Mouse (Mus musculus) limb, embryonic 13.5 days (tissue): ENCODE data around the gene Thumpd3. TPM values are rescaled to one million over a fixed set of nuclear protein-coding genes. Genes with fewer than 3 reads are reported as not detected.

Source experiments
- ATAC-seq: fragments of 200-750 bp; cut with Nextera tagmentation; 2 replicates; pipeline ENCODE4 v1.8.0; 2017; ENCODE audit warnings: low read depth, moderate number of reproducible peaks, moderate TSS enrichment; ENCODE audit not compliant: low FRiP score
- H3K27ac ChIP-seq: fragments of 300-500 bp; sonication (generic); 2 replicates; pipeline ENCODE4 v1.5.1; 2015; ENCODE audit warnings: inconsistent platforms, mild to moderate bottlenecking, moderate library complexity
- H3K27me3 ChIP-seq: fragments of 300-500 bp; sonication (generic); 2 replicates; pipeline ENCODE4 v1.6.1; 2015; ENCODE audit warnings: mild to moderate bottlenecking, inconsistent platforms
- H3K36me3 ChIP-seq: fragments of 300-500 bp; sonication (generic); 2 replicates; pipeline ENCODE4 v1.6.1; 2015; ENCODE audit warnings: inconsistent platforms, mild to moderate bottlenecking, moderate library complexity
- H3K4me1 ChIP-seq: fragments of 300-500 bp; sonication (generic); 2 replicates; pipeline ENCODE4 v1.6.1; 2015; ENCODE audit warnings: inconsistent platforms
- H3K4me2 ChIP-seq: fragments of 300-500 bp; sonication (generic); replicated peaks from 2 replicates; pipeline ENCODE4 v1.6.1; 2015; ENCODE audit warnings: inconsistent platforms, mild to moderate bottlenecking, moderate library complexity
- H3K4me3 ChIP-seq: fragments of 300-500 bp; sonication (generic); 2 replicates; pipeline ENCODE4 v1.5.1; 2015; ENCODE audit warnings: moderate library complexity, mild to moderate bottlenecking, inconsistent platforms
- H3K9ac ChIP-seq: fragments of 300-500 bp; sonication (generic); 2 replicates; pipeline ENCODE4 v1.6.1; 2015; ENCODE audit warnings: mild to moderate bottlenecking, inconsistent platforms
- H3K9me3 ChIP-seq: fragments of 300-500 bp; sonication (generic); 2 replicates; pipeline ENCODE4 v1.6.1; 2016; ENCODE audit warnings: inconsistent platforms
- WGBS: fragments of 180-500 bp; shearing (Covaris S2); methylation state at CpG from one replicate; pipeline ENCODE4 v1.1.7; 2015; 5-methylcytosine and 5-hydroxymethylcytosine counted together
- polyA plus RNA-seq: library from polyadenylated mRNA; unstranded; fragments of >200 nt; fragmentation: Nextera tagmentation; extraction: Ambion mirVana; gene quantifications from 2 replicates; pipeline ENCODE4 v1.2.1, GENCODE M21; 2015

Thumpd3 gene
- polyA plus RNA-seq, 1 experiment from 2014 or later, result 44.1 TPM

- Histone ChIP-seq H3K27ac (no peak overlapping the region), H3K4me1 (peaks cover 12% of the 10 kb centered on the region), H3K36me3 (no peaks in the 10 kb centered on the region), H3K27me3 (no peaks in the 10 kb centered on the region), H3K4me2 (no peak overlapping the region), H3K9me3 (no peaks in the 10 kb centered on the region), H3K9ac (no peak overlapping the region), H3K4me3 (no peak overlapping the region)
- WGBS, result 86% methylated on average over 2 of the region's 2 CpGs
- no peak for ATAC-seq
Observed at GRCm38 (mm10) chr6:113040319-113040718, 5.7 kb upstream of the Thumpd3 start.

- Histone ChIP-seq H3K27me3 (no peaks in the 10 kb centered on the region), H3K4me1 (peaks cover 14% of the 10 kb centered on the region), H3K4me3 (no peak overlapping the region), H3K9ac (no peak overlapping the region), H3K36me3 (no peaks in the 10 kb centered on the region), H3K4me2 (no peak overlapping the region), H3K9me3 (no peaks in the 10 kb centered on the region), H3K27ac (no peak overlapping the region)
- ATAC-seq, result no peak
- 88% methylated on average over 11 of the region's 11 CpGs for WGBS
Observed at GRCm38 (mm10) chr6:113041215-113041990, 4.6 kb upstream of the Thumpd3 start.

- under 1% methylated on average over 11 of the region's 11 CpGs for WGBS
- ATAC-seq, result peak; percentile 48
Observed at GRCm38 (mm10) chr6:113045575-113045974, 450 bp upstream of the Thumpd3 start.

GRCm38 (mm10) chr6:113047016-113047746 lies 1.2 kb downstream of the Thumpd3 start:
- WGBS, result 62% methylated on average over 15 of the region's 15 CpGs
- Histone ChIP-seq H3K9me3 (no peaks in the 10 kb centered on the region), H3K4me1 (peaks cover 16% of the 10 kb centered on the region), H3K9ac (peak overlapping the region; percentile 81), H3K27ac (no peak overlapping the region; the same call in 1 of the 2 replicates), H3K36me3 (peaks cover 26% of the 10 kb centered on the region), H3K27me3 (no peaks in the 10 kb centered on the region), H3K4me3 (peak overlapping the region; percentile 78), H3K4me2 (peak overlapping the region; percentile 91)
- no peak for ATAC-seq

More at GRCm38 (mm10) chr6:113045575-113045974, 450 bp upstream of the Thumpd3 start:
- Histone ChIP-seq H3K9ac (peak overlapping the region; percentile 80), H3K9me3 (no peaks in the 10 kb centered on the region), H3K4me3 (peak overlapping the region; percentile 78), H3K27ac (peak overlapping the region; percentile 87), H3K4me2 (peak overlapping the region; percentile 91), H3K36me3 (peaks cover 15% of the 10 kb centered on the region), H3K4me1 (peaks cover 16% of the 10 kb centered on the region), H3K27me3 (no peaks in the 10 kb centered on the region)

- Histone ChIP-seq H3K27ac (no peak overlapping the region), H3K36me3 (peaks cover 34% of the 10 kb centered on the region), H3K9ac (no peak overlapping the region), H3K9me3 (no peaks in the 10 kb centered on the region), H3K4me3 (no peak overlapping the region), H3K4me2 (no peak overlapping the region), H3K27me3 (no peaks in the 10 kb centered on the region), H3K4me1 (peaks cover 16% of the 10 kb centered on the region)
- 91% methylated on average over 2 of the region's 2 CpGs for WGBS
- ATAC-seq, result no peak
Observed at GRCm38 (mm10) chr6:113048371-113048770, 2.3 kb downstream of the Thumpd3 start.

GRCm38 (mm10) chr6:113049159-113049558 lies 3.1 kb downstream of the Thumpd3 start:
- ATAC-seq, result no peak
- Histone ChIP-seq H3K4me3 (no peak overlapping the region), H3K36me3 (peaks cover 42% of the 10 kb centered on the region), H3K27ac (no peak overlapping the region), H3K9me3 (no peaks in the 10 kb centered on the region), H3K4me2 (no peak overlapping the region), H3K9ac (no peak overlapping the region), H3K4me1 (peaks cover 16% of the 10 kb centered on the region), H3K27me3 (no peaks in the 10 kb centered on the region)
- 92% methylated on average over 3 of the region's 3 CpGs for WGBS

- Histone ChIP-seq H3K4me2 (no peak overlapping the region), H3K27me3 (no peaks in the 10 kb centered on the region), H3K36me3 (peaks cover 73% of the 10 kb centered on the region), H3K4me3 (no peak overlapping the region), H3K9me3 (no peaks in the 10 kb centered on the region), H3K4me1 (no peaks in the 10 kb centered on the region), H3K27ac (no peak overlapping the region), H3K9ac (no peak overlapping the region)
- WGBS, result 81% methylated on average over 3 of the region's 3 CpGs
- no peak for ATAC-seq
Observed at GRCm38 (mm10) chr6:113052972-113053371, 6.9 kb downstream of the Thumpd3 start.

GRCm38 (mm10) chr6:113054552-113055107 lies 8.6 kb downstream of the Thumpd3 start:
- no peak overlapping the region for H3K9ac ChIP-seq
- ATAC-seq, result no peak
- H3K4me2 ChIP-seq, result no peak overlapping the region
- no peaks in the 10 kb centered on the region for H3K9me3 ChIP-seq
- no peak overlapping the region for H3K4me3 ChIP-seq
- H3K27me3 ChIP-seq, result no peaks in the 10 kb centered on the region
- H3K36me3 ChIP-seq, result peaks cover 77% of the 10 kb centered on the region
- no peak overlapping the region for H3K27ac ChIP-seq
- WGBS, result 87% methylated on average over 6 of the region's 6 CpGs
- no peaks in the 10 kb centered on the region for H3K4me1 ChIP-seq

- Histone ChIP-seq H3K27me3 (no peaks in the 10 kb centered on the region), H3K4me1 (no peaks in the 10 kb centered on the region), H3K9ac (no peak overlapping the region), H3K36me3 (peaks cover 85% of the 10 kb centered on the region), H3K27ac (no peak overlapping the region), H3K4me2 (no peak overlapping the region), H3K9me3 (no peaks in the 10 kb centered on the region), H3K4me3 (no peak overlapping the region)
- no peak for ATAC-seq
- 72% methylated on average over 1 of the region's 1 CpGs for WGBS
Observed at GRCm38 (mm10) chr6:113060892-113061563, 15.0 kb downstream of the Thumpd3 start.

GRCm38 (mm10) chr6:113062253-113062652 lies 16.2 kb downstream of the Thumpd3 start:
- Histone ChIP-seq H3K9me3 (no peaks in the 10 kb centered on the region), H3K27ac (no peak overlapping the region), H3K4me1 (no peaks in the 10 kb centered on the region), H3K9ac (no peak overlapping the region), H3K4me2 (no peak overlapping the region), H3K27me3 (no peaks in the 10 kb centered on the region), H3K4me3 (no peak overlapping the region), H3K36me3 (peaks cover 89% of the 10 kb centered on the region)
- WGBS, result 77% methylated on average over 3 of the region's 3 CpGs
- ATAC-seq, result no peak

- no peaks in the 10 kb centered on the region for H3K27me3 ChIP-seq
- H3K27ac ChIP-seq, result no peak overlapping the region
- H3K36me3 ChIP-seq, result peaks cover 90% of the 10 kb centered on the region
- ATAC-seq, result no peak
- WGBS, result 86% methylated on average over 10 of the region's 10 CpGs
- no peak overlapping the region for H3K4me2 ChIP-seq
- H3K9me3 ChIP-seq, result no peaks in the 10 kb centered on the region
- no peak overlapping the region for H3K9ac ChIP-seq
- H3K4me1 ChIP-seq, result no peaks in the 10 kb centered on the region
- H3K4me3 ChIP-seq, result no peak overlapping the region
Observed at GRCm38 (mm10) chr6:113063363-113063762, 17.3 kb downstream of the Thumpd3 start.

GRCm38 (mm10) chr6:113065186-113065585 lies 19.2 kb downstream of the Thumpd3 start:
- Histone ChIP-seq H3K4me3 (no peak overlapping the region), H3K4me1 (no peaks in the 10 kb centered on the region), H3K9me3 (no peaks in the 10 kb centered on the region), H3K4me2 (no peak overlapping the region), H3K27me3 (no peaks in the 10 kb centered on the region), H3K27ac (no peak overlapping the region), H3K36me3 (peaks cover 77% of the 10 kb centered on the region), H3K9ac (no peak overlapping the region)
- ATAC-seq, result no peak
- 93% methylated on average over 3 of the region's 3 CpGs for WGBS
